Mouse (Mus musculus) bone marrow, adult 2 months (tissue): ENCODE data around the gene Kalrn.

Experiments
- CTCF ChIP-seq: fragments of 200-500 bp; IDR thresholded peaks from 2 replicates; pipeline ENCODE4 v1.5.1; 2011; ENCODE audit warnings: low read length, control low read depth; ENCODE audit not compliant: control insufficient read depth, insufficient read depth
- POLR2A ChIP-seq: fragments of 200-500 bp; IDR thresholded peaks from 2 replicates; pipeline ENCODE4 v1.6.1; 2011; ENCODE audit warnings: low read depth, mild to moderate bottlenecking, control low read depth, low read length, borderline replicate concordance; ENCODE audit not compliant: control insufficient read depth

GRCm38 (mm10) chr16:34239618-34240017 is 333.7 kb downstream of the Kalrn start:
- TF ChIP-seq POLR2A (no peak), CTCF (no peak)
